8 mouse cellular contexts compared by ENCODE assay signal in genomic region chr3:126746148-126746803, GRCm38 (mm10).
DNase-seq lines count a peak whose midpoint lies in the region; ATAC-seq lines count a peak whose summit lies in the region.

No protein-coding gene starts in this region.

- no peaks in the 10 kb centered on the region for H3K4me1 ChIP-seq in hindbrain, embryonic 11.5 days (replicated peaks; ENCODE audit: control insufficient read depth, insufficient read depth, low read length)
- H3K4me1 ChIP-seq in hindbrain, embryonic 10.5 days (replicated peaks) = peaks cover 17% of the 10 kb centered on the region
- peaks cover 6% of the 10 kb centered on the region for H3K4me1 ChIP-seq in forebrain, embryonic 15.5 days
- peaks cover 14% of the 10 kb centered on the region; the same call in 1 of the 2 replicates for H3K4me1 ChIP-seq in hindbrain, embryonic 14.5 days (replicated peaks; ENCODE audit: control insufficient read depth, insufficient read depth, low read length)
- H3K4me1 ChIP-seq in midbrain, embryonic 14.5 days (ENCODE audit: control insufficient read depth, insufficient read depth, low read length) = no peaks in the 10 kb centered on the region

- no peak overlapping the region for H3K27ac ChIP-seq in hindbrain, embryonic 11.5 days (ENCODE audit: low read depth, low read length)
- H3K27ac ChIP-seq in hindbrain, embryonic 10.5 days = no peak overlapping the region
- no peak overlapping the region for H3K27ac ChIP-seq in forebrain, embryonic 15.5 days (replicated peaks)
- H3K27ac ChIP-seq in hindbrain, embryonic 14.5 days = 0 out of 2 replicates have a peak overlapping the region, but pooled peaks have one; percentile 5
- H3K27ac ChIP-seq in midbrain, embryonic 14.5 days (replicated peaks; ENCODE audit: low read depth, low read length) = no peak overlapping the region

- no peak overlapping the region for H3K4me3 ChIP-seq in hindbrain, embryonic 11.5 days (ENCODE audit: low read depth, low read length)
- no peak overlapping the region for H3K4me3 ChIP-seq in hindbrain, embryonic 10.5 days
- no peak overlapping the region for H3K4me3 ChIP-seq in forebrain, embryonic 15.5 days
- no peak overlapping the region for H3K4me3 ChIP-seq in hindbrain, embryonic 14.5 days (replicated peaks; ENCODE audit: low read length)
- H3K4me3 ChIP-seq in midbrain, embryonic 14.5 days (replicated peaks; ENCODE audit: low read depth, low read length) = no peak overlapping the region

- 77% methylated on average over 11 of the region's 11 CpGs for WGBS in hindbrain, embryonic 11.5 days
- WGBS in hindbrain, embryonic 10.5 days = 82% methylated on average over 11 of the region's 11 CpGs
- 66% methylated on average over 11 of the region's 11 CpGs for WGBS in forebrain, embryonic 15.5 days
- 59% methylated on average over 11 of the region's 11 CpGs for WGBS in hindbrain, embryonic 14.5 days
- WGBS in midbrain, embryonic 14.5 days = 64% methylated on average over 11 of the region's 11 CpGs

- H3K36me3 ChIP-seq in hindbrain, embryonic 11.5 days (ENCODE audit: control insufficient read depth, insufficient read depth, low read length) = no peaks in the 10 kb centered on the region
- H3K36me3 ChIP-seq in hindbrain, embryonic 10.5 days = no peaks in the 10 kb centered on the region
- H3K36me3 ChIP-seq in forebrain, embryonic 15.5 days = no peaks in the 10 kb centered on the region
- no peaks in the 10 kb centered on the region for H3K36me3 ChIP-seq in hindbrain, embryonic 14.5 days (replicated peaks; ENCODE audit: control insufficient read depth, insufficient read depth)
- no peaks in the 10 kb centered on the region for H3K36me3 ChIP-seq in midbrain, embryonic 14.5 days (ENCODE audit: control insufficient read depth, insufficient read depth, low read length)

- DNase-seq in hindbrain, embryonic 11.5 days (ENCODE audit: low spot score) = no peak
- no peak for DNase-seq in hindbrain, embryonic 10.5 days (ENCODE audit: low spot score)
- peak; percentile 49 for DNase-seq in hindbrain, embryonic 14.5 days (ENCODE audit: low spot score)
- DNase-seq in midbrain, embryonic 14.5 days = peak; percentile 40
- no peak for DNase-seq in thymus, postnatal 4 days
- no peak for DNase-seq in urinary bladder, adult 18-20 months (ENCODE audit: low spot score in 2 of 2)
- DNase-seq in right cerebral cortex, postnatal 4 days = no peak

- peak; percentile 59 for ATAC-seq in hindbrain, embryonic 11.5 days (ENCODE audit: low FRiP score)
- ATAC-seq in forebrain, embryonic 15.5 days (replicated peaks) = peak; percentile 68
- peak; percentile 24; the same call in 1 of the 2 replicates for ATAC-seq in hindbrain, embryonic 14.5 days (ENCODE audit: low FRiP score)
- ATAC-seq in midbrain, embryonic 14.5 days (ENCODE audit: low FRiP score, low TSS enrichment) = peak; percentile 38; the same call in 1 of the 2 replicates

- H3K27me3 ChIP-seq in hindbrain, embryonic 11.5 days (ENCODE audit: control insufficient read depth, insufficient read depth, low read length) = no peaks in the 10 kb centered on the region
- H3K27me3 ChIP-seq in hindbrain, embryonic 10.5 days (ENCODE audit: insufficient read depth, poor library complexity, severe bottlenecking) = no peaks in the 10 kb centered on the region
- no peaks in the 10 kb centered on the region for H3K27me3 ChIP-seq in forebrain, embryonic 15.5 days
- H3K27me3 ChIP-seq in hindbrain, embryonic 14.5 days (ENCODE audit: control insufficient read depth, insufficient read depth, low read length) = no peaks in the 10 kb centered on the region
- H3K27me3 ChIP-seq in midbrain, embryonic 14.5 days (ENCODE audit: control insufficient read depth, insufficient read depth, low read length) = no peaks in the 10 kb centered on the region

- H3K4me2 ChIP-seq in hindbrain, embryonic 11.5 days (replicated peaks; ENCODE audit: low read depth, low read length) = no peak overlapping the region
- H3K4me2 ChIP-seq in forebrain, embryonic 15.5 days (replicated peaks) = no peak overlapping the region
- no peak overlapping the region for H3K4me2 ChIP-seq in hindbrain, embryonic 14.5 days (replicated peaks)
- no peak overlapping the region; the same call in 1 of the 2 replicates for H3K4me2 ChIP-seq in midbrain, embryonic 14.5 days (ENCODE audit: low read length)

- no peaks in the 10 kb centered on the region for H3K9me3 ChIP-seq in hindbrain, embryonic 11.5 days (ENCODE audit: control insufficient read depth, low read length)
- no peaks in the 10 kb centered on the region for H3K9me3 ChIP-seq in hindbrain, embryonic 10.5 days
- H3K9me3 ChIP-seq in forebrain, embryonic 15.5 days = no peaks in the 10 kb centered on the region
- H3K9me3 ChIP-seq in hindbrain, embryonic 14.5 days (ENCODE audit: control insufficient read depth, low read length) = no peaks in the 10 kb centered on the region
- H3K9me3 ChIP-seq in midbrain, embryonic 14.5 days (ENCODE audit: control insufficient read depth, low read length) = no peaks in the 10 kb centered on the region

- H3K9ac ChIP-seq in hindbrain, embryonic 11.5 days (ENCODE audit: low read depth, low read length) = no peak overlapping the region
- no peak overlapping the region for H3K9ac ChIP-seq in forebrain, embryonic 15.5 days (replicated peaks)
- H3K9ac ChIP-seq in hindbrain, embryonic 14.5 days = no peak overlapping the region
- H3K9ac ChIP-seq in midbrain, embryonic 14.5 days (replicated peaks; ENCODE audit: low read length) = no peak overlapping the region

Comparison
In these comparisons a context has a peak if more than half of its experiments do, and no peak if none do; other contexts are left out.
1. DNase-seq: peak in hindbrain, embryonic 14.5 days (single experiment) and midbrain, embryonic 14.5 days (single experiment); none in hindbrain, embryonic 11.5 days (single experiment), hindbrain, embryonic 10.5 days (single experiment), thymus, postnatal 4 days (single experiment), urinary bladder, adult 18-20 months (0 of 2) and right cerebral cortex, postnatal 4 days (single experiment).
2. Peak in every context shown above with its lines, with median percentiles within 50 percentile points of each other: ATAC-seq.